In the genomic region with DNA sequence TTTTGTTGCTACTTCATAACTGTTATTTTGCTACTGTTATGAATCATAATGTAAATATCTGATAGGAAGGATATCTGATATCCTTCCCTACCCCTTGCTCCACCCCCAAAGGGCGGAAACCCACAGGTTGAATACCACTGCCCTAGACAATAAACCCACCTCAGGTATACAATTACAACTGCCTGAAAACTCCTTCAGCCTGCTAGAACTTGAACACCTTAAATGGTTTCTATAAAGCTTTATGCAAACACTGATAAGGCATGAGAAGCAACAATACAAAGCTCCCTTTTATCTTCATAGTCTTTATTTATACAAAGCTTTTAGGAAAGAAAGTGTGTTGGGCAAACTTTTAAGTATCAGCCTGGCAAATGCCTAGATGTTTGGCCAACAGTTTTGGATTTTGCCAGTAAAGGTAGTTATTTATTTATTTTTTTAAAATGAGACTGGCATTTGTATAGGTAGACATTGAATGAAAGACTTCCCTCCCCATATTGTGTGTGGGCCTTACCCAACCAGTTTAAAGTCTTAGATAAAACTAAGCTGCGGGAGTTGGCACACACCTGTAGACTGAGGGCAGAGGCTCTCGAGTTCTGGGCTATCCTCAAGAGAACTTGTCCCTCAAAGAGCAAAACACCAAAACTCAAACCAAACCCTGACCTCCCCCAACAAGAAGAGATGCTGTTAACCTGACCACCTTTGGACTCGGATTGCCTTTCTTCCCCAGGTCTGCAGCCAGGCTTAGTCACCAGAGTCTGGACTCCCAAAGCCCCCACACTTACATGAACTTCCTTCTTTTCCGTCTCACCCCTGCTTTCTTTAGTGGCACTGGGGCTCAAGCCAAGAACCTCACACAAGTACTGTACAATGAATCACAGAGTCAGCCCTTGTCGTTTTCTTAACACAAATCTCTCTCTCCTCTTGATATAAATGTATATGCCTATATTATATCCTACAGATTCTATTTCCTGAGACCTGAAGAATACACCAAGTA, we compare ENCODE assay signal across 1 mouse cellular context.
TF ChIP-seq lines count a peak whose summit lies in the region.

No protein-coding gene starts in this region.

TF ChIP-seq in MEL, 35 proteins besides CTCF, POLR2A, EP300 and RAD21:
- TF ChIP-seq MAZ (IDR thresholded peaks at IDR 0.05; ENCODE audit: low read depth, low read length) (no peak), TAL1 (IDR thresholded peaks at IDR 0.05; ENCODE audit: low read length) (no peak), ZKSCAN1 (IDR thresholded peaks at IDR 0.05; ENCODE audit: low read depth, low read length) (no peak), MAFK (IDR thresholded peaks at IDR 0.05; ENCODE audit: borderline replicate concordance, low read depth, low read length) (no peak), USF1 (IDR thresholded peaks at IDR 0.05; ENCODE audit: low read depth, low read length) (no peak), MYC (IDR thresholded peaks at IDR 0.05; ENCODE audit: low read depth, low read length) (no peak), NELFE (IDR thresholded peaks at IDR 0.05; ENCODE audit: low read depth, low read length) (no peak), POLR2AphosphoS5 (IDR thresholded peaks at IDR 0.05; ENCODE audit: borderline replicate concordance, low read depth, low read length) (no peak), TBP (IDR thresholded peaks at IDR 0.05; ENCODE audit: low read depth, low read length) (no peak), SMC3 (IDR thresholded peaks at IDR 0.05; ENCODE audit: low read depth, low read length) (no peak), NRF1 (IDR thresholded peaks at IDR 0.05; ENCODE audit: insufficient read depth, low read depth, low read length, poor library complexity, severe bottlenecking) (no peak), ELF1 (IDR thresholded peaks at IDR 0.05; ENCODE audit: low read depth, low read length) (no peak), CHD1 (IDR thresholded peaks at IDR 0.05; ENCODE audit: low read depth, low read length) (no peak), KAT2A (conservative IDR thresholded peaks at IDR 0.05; ENCODE audit: low read depth, low read length) (no peak), TCF12 (IDR thresholded peaks at IDR 0.05; ENCODE audit: low read depth, low read length) (no peak), POLR2AphosphoS2 (IDR thresholded peaks at IDR 0.05; ENCODE audit: low read length) (no peak), RCOR1 (IDR thresholded peaks at IDR 0.05; ENCODE audit: low read depth, low read length) (no peak)
TF ChIP-seq in MEL: peak in this region for 0.
